Mouse (Mus musculus) liver, postnatal 0 days (tissue): ENCODE measurements around the gene Cyp4a31. TPM values are rescaled to one million over a fixed set of nuclear protein-coding genes. Genes with fewer than 3 reads are reported as not detected.

Experiments
- polyA plus RNA-seq: library from polyadenylated mRNA; unstranded; fragments of >200 nt; fragmentation: Nextera tagmentation; extraction: Ambion mirVana; gene quantifications from 2 replicates; pipeline ENCODE4 v1.2.1, GENCODE M21; 2015

Gene Cyp4a31
- polyA plus RNA-seq, 1 experiment from 2014 or later, result 108 TPM

Other genes with a start within 250 kb of the Cyp4a31 start
- 1.8 TPM in 2 replicates for gene Cyp4a12b, start 152.0 kb upstream of the Cyp4a31 start, polyA plus RNA-seq
- not detected in 2 replicates for gene Cyp4a30b, start 111.0 kb upstream of the Cyp4a31 start, polyA plus RNA-seq
- gene Cyp4a14, start 67.5 kb upstream of the Cyp4a31 start, polyA plus RNA-seq, result 935 and 984 TPM in 2 replicates
- 550 and 554 TPM in 2 replicates for gene Cyp4a10, start 45.4 kb upstream of the Cyp4a31 start, polyA plus RNA-seq
- gene Cyp4a32, start 37.3 kb downstream of the Cyp4a31 start, polyA plus RNA-seq, result 16.1 and 18.5 TPM in 2 replicates
- gene Cyp4b1, start 84.1 kb downstream of the Cyp4a31 start, polyA plus RNA-seq, result 10.5 and 12.6 TPM in 2 replicates
- gene Efcab14, start 174.1 kb downstream of the Cyp4a31 start, polyA plus RNA-seq, result 8.3 and 8.4 TPM in 2 replicates
- 0.14 and 0.22 TPM in 2 replicates for gene Tex38, start 217.4 kb downstream of the Cyp4a31 start, polyA plus RNA-seq
- gene Atpaf1, start 221.2 kb downstream of the Cyp4a31 start, polyA plus RNA-seq, result 14.5 and 15.2 TPM in 2 replicates